Mouse (Mus musculus) lung, postnatal 0 days (tissue): ENCODE data around the gene Avp. TPM values are rescaled to one million over a fixed set of nuclear protein-coding genes. Genes with fewer than 3 reads are reported as not detected.

Experiments used
- ATAC-seq: fragments of 200-750 bp; cut with Nextera tagmentation; 2 replicates; pipeline ENCODE4 v1.8.0; 2017; ENCODE audit warnings: moderate library complexity
- DNase-seq: peaks from one replicate; pipeline ENCODE4 v3.0.0-alpha.2; 2016; ENCODE audit warnings: low spot score
- H3K27ac ChIP-seq: fragments of 300-500 bp; sonication (generic); 2 replicates; pipeline ENCODE4 v1.5.1; 2014; ENCODE audit warnings: antibody characterized with exemption, mild to moderate bottlenecking, low read length, mixed read lengths
- H3K27me3 ChIP-seq: fragments of 300-500 bp; sonication (generic); replicated peaks from 2 replicates; pipeline ENCODE4 v1.6.1; 2014; ENCODE audit warnings: low read length, mixed read lengths; ENCODE audit not compliant: insufficient read depth
- H3K36me3 ChIP-seq: fragments of 300-500 bp; sonication (generic); 2 replicates; pipeline ENCODE4 v1.6.1; 2014; ENCODE audit warnings: low read length, mixed read lengths; ENCODE audit not compliant: insufficient read depth
- H3K4me1 ChIP-seq: fragments of 300-500 bp; sonication (generic); 2 replicates; pipeline ENCODE4 v1.6.1; 2014; ENCODE audit warnings: antibody characterized with exemption, low read depth, low read length, mixed read lengths; ENCODE audit not compliant: insufficient read depth
- H3K4me2 ChIP-seq: fragments of 300-500 bp; sonication (generic); replicated peaks from 2 replicates; pipeline ENCODE4 v1.6.1; 2014; ENCODE audit warnings: low read depth, mild to moderate bottlenecking, low read length, moderate library complexity, mixed read lengths
- H3K4me3 ChIP-seq: fragments of 300-500 bp; sonication (generic); 2 replicates; pipeline ENCODE4 v1.5.1; 2014; ENCODE audit warnings: low read depth, low read length
- H3K9ac ChIP-seq: fragments of 300-500 bp; sonication (generic); replicated peaks from 2 replicates; pipeline ENCODE4 v1.6.1; 2014; ENCODE audit warnings: low read depth, mild to moderate bottlenecking
- H3K9me3 ChIP-seq: fragments of 300-500 bp; sonication (generic); 2 replicates; pipeline ENCODE4 v1.6.1; 2016; ENCODE audit warnings: low read length, mixed read lengths
- CTCF ChIP-seq: IDR thresholded peaks from 2 replicates; pipeline ENCODE4 v1.5.1; 2016; ENCODE audit warnings: antibody characterized with exemption, mild to moderate bottlenecking
- EP300 ChIP-seq: IDR thresholded peaks from 2 replicates; pipeline ENCODE4 v1.6.1; 2016; ENCODE audit warnings: antibody characterized with exemption, mild to moderate bottlenecking, control low read depth
- WGBS: fragments of 180-500 bp; shearing (Covaris S2); extraction: QIAGEN DNeasy Blood & Tissue Kit; methylation state at CpG from one replicate; pipeline ENCODE4 v1.1.7; 2014; 5-methylcytosine and 5-hydroxymethylcytosine counted together
- polyA plus RNA-seq: library from polyadenylated mRNA; unstranded; fragments of >200 nt; fragmentation: Nextera tagmentation; extraction: Ambion mirVana; gene quantifications from 2 replicates; pipeline ENCODE4 v1.2.1, GENCODE M21; 2015

The Avp gene
- not detected in 2 replicates for polyA plus RNA-seq

DNA sequence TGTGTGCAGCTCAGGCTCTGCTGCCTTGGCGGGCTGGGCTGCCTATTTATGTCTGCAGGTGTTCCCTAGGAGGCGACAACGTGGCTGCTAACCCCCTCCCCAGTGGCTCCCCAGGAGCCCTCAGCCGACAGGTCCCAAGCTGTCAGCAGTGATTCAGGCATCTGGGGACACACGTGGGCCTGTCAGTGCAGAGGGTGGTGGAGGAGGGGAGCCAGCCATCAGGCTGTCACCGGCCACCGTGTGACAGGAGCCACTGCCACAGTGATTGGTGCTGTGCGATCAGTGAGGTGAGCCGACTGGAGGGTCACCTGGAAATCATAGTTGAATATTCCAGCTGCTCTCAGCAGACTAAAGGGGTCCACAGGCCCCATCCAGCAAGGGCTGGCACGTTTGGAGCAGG lies at the start of gene Avp:
Avp (minus strand) TSS at position 3 of the 400 bp plus-strand sequence.
- Histone ChIP-seq H3K9me3 (no peaks in the 10 kb centered on the region), H3K4me2 (no peak within 1 kb of the TSS), H3K4me3 (no peak within 1 kb of the TSS), H3K4me1 (peaks cover 9% of the 10 kb centered on the region; the same call in 1 of the 2 replicates), H3K36me3 (no peaks in the 10 kb centered on the region), H3K9ac (no peak within 1 kb of the TSS), H3K27me3 (peaks cover 41% of the 10 kb centered on the region), H3K27ac (no peak within 1 kb of the TSS)
- DNase-seq, result no peak
- no peak for ATAC-seq
- TF ChIP-seq CTCF (no peak), EP300 (no peak)
- 40% methylated on average over 10 of the region's 10 CpGs for WGBS

DNA sequence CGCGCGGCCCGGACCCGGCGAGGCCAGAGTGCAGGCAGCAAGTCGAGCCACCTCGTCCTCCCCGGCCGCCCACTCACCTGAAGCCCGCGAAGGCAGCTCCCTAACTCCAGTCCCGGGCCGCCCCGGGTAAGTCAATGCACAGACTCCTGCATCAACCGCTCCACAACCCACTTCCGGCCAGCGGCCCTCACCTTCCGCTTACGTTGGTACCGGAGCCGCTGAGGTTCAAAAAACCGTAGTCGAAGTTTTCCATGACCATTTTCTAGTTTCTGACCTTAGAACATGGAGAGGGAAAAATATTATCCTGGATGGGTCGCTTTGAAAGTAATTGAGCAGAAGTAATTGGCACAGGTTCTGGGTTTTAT lies 47.5 kb upstream of the Avp start, which contains the start of the genes Fastkd5 and Ubox5:
Fastkd5 (minus strand) TSS at position 189 of the 365 bp plus-strand sequence.
Ubox5 (minus strand) TSS at position 200 of the 365 bp plus-strand sequence.
- DNase-seq (peak; percentile 92), ATAC-seq (peak; percentile 93)
- Histone ChIP-seq H3K36me3 (no peaks in the 10 kb centered on the region; the same call in 1 of the 2 replicates), H3K9ac (peak within 1 kb of the TSS; percentile 75), H3K9me3 (no peaks in the 10 kb centered on the region), H3K27me3 (peaks cover 10% of the 10 kb centered on the region; the same call in 1 of the 2 replicates), H3K4me3 (peak within 1 kb of the TSS; percentile 88), H3K4me1 (peaks cover 6% of the 10 kb centered on the region), H3K4me2 (peak within 1 kb of the TSS; percentile 77), H3K27ac (peak within 1 kb of the TSS; percentile 64)
- TF ChIP-seq EP300 (peak; percentile 70), CTCF (no peak)
- WGBS, result under 1% methylated on average over 22 of the region's 25 CpGs

DNA sequence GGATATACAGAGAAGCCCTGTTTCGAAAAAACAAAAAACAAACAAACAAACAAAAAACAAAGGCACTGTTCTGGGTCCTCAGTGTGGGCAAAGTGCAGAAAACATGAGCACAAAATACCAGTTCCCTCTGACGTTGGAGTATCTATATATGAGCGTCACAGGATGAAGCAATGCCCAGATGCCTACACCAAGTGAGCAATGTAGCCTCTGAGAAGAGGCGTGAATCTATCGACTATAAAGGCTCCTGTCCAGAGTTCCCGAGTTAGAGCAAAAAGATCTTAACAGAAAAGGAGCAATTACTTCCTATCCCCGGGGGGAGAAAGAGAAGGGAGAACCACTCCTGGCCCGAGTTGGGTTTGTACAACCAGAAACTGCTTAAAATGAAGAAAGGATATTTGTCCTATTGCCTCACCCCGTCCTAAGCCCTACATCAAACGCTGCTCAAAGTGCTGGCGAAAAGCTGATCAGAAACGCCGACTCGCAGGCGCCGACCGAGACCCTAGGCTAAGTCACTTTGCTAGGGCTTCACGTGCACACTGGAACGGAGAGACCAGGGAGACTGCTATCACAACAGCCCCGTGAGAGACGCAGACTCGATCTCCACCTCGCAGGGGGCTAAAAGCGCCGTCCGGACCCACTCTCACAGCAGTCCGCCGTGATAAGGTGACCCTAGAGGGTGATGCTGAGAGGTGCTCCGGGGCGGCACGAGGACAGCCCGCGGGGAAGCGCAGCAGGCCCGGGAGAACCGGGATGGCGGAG lies 46.9 kb upstream of the Avp start:
- ATAC-seq, result peak; percentile 55
- Histone ChIP-seq H3K4me3 (peak overlapping the region; percentile 88), H3K9ac (peak overlapping the region; percentile 75), H3K4me2 (peak overlapping the region; percentile 77), H3K27ac (peak overlapping the region; percentile 64), H3K9me3 (no peaks in the 10 kb centered on the region), H3K4me1 (no peaks in the 10 kb centered on the region; the same call in none of the 2 replicates), H3K27me3 (peaks cover 8% of the 10 kb centered on the region; the same call in 1 of the 2 replicates), H3K36me3 (no peaks in the 10 kb centered on the region; the same call in 1 of the 2 replicates)
- peak; percentile 49 for DNase-seq
- TF ChIP-seq EP300, result no peak
- no peak for TF ChIP-seq CTCF
- WGBS, result 2% methylated on average over 36 of the region's 37 CpGs

DNA sequence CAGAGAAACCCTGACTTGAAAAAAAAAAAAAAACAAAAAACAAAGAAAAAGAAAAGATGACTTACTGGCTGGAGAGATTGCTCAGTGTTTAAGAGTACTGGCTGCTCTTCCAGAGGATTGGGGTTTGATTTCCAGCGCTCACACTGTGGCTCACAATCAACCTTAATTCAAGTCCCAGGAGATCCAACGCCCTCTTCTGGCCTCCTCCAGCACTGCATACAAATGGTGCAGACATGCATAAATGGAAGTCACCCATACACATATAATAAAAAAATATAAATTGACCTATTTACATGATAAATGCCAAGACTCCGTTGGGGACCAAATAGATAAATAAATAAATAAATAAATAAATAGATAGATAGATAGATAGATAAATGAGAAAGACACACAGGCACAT lies 46.1 kb upstream of the Avp start:
- no peak overlapping the region for H3K27ac ChIP-seq
- DNase-seq (no peak), ATAC-seq (no peak)
- no peak overlapping the region for H3K9ac ChIP-seq
- 0 out of 2 replicates have a peak overlapping the region, but pooled peaks have one; percentile 88 for H3K4me3 ChIP-seq
- H3K4me1 ChIP-seq, result no peaks in the 10 kb centered on the region; the same call in none of the 2 replicates
- 0 out of 2 replicates have a peak, but pooled peaks cover under 1% of the 10 kb centered on the region for H3K27me3 ChIP-seq
- no peaks in the 10 kb centered on the region; the same call in 1 of the 2 replicates for H3K36me3 ChIP-seq
- no peak for TF ChIP-seq EP300
- peak; percentile 23; the same call in 1 of the 2 replicates for TF ChIP-seq CTCF
- no peaks in the 10 kb centered on the region for H3K9me3 ChIP-seq
- H3K4me2 ChIP-seq, result peak overlapping the region; percentile 77; the same call in 1 of the 2 replicates
- WGBS, result 62% methylated on average over 3 of the region's 3 CpGs

DNA sequence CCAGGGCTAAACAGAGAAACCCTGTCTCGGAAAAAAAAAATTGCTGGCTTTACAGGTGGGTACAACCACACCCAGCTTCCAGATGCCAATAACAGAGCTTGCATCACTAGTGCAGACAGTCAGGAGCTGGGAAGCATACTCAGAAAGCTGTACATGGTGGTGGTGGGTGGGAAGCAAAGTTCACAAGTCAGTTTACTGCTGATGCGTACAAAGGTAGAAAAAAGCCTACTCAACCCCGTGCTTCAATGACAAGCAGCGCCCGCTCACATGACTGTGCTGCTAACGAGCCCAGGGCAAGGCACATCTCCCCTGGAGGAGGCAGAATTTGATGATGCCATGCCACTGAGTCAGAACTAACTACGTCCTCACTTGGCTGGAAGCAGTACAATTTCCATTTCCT lies 36.6 kb upstream of the Avp start:
- Histone ChIP-seq H3K27me3 (no peaks in the 10 kb centered on the region), H3K27ac (no peak overlapping the region), H3K4me1 (no peaks in the 10 kb centered on the region), H3K4me2 (no peak overlapping the region), H3K9me3 (no peaks in the 10 kb centered on the region), H3K4me3 (no peak overlapping the region), H3K36me3 (peaks cover 8% of the 10 kb centered on the region), H3K9ac (no peak overlapping the region)
- TF ChIP-seq CTCF (no peak), EP300 (no peak)
- DNase-seq, result no peak
- 91% methylated on average over 7 of the region's 7 CpGs for WGBS
- ATAC-seq, result no peak

DNA sequence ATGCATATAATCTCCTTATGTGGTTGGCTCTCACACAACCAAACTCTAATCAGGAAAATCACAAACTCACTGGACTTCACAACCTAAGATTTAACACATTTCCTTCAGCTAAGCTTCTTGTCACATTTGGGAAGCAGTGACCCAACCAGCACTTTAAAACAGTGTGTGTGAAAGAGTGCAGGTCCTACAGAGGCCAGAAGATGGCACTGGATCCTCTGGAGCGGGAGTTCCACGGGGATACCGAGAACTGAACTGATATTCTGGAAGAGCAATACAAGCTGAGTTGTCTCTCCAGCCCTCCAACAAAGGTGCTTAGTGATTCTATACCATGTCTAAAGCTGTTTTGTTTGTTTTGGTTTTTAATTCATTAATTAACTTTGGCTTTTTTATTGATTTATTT lies 30.7 kb upstream of the Avp start:
- no peak overlapping the region for H3K9ac ChIP-seq
- H3K4me2 ChIP-seq, result no peak overlapping the region
- DNase-seq, result no peak
- no peak overlapping the region for H3K4me3 ChIP-seq
- no peaks in the 10 kb centered on the region for H3K27me3 ChIP-seq
- H3K4me1 ChIP-seq, result no peaks in the 10 kb centered on the region
- ATAC-seq, result no peak
- no peaks in the 10 kb centered on the region for H3K9me3 ChIP-seq
- peak; percentile 62 for TF ChIP-seq CTCF
- no peak for TF ChIP-seq EP300
- WGBS, result 45% methylated on average over 3 of the region's 3 CpGs
- no peak overlapping the region for H3K27ac ChIP-seq
- peaks cover 8% of the 10 kb centered on the region; the same call in 1 of the 2 replicates for H3K36me3 ChIP-seq
